Mouse (Mus musculus) layer of hippocampus, postnatal 10 days (tissue): Measurements from ENCODE around the gene Cartpt. TPM values are rescaled to one million over a fixed set of nuclear protein-coding genes. Genes with fewer than 3 reads are reported as not detected.
"Not testable (repeated sequence)": the region's sequence is repeated elsewhere in the genome, so short reads cannot be mapped to it uniquely, and the experiment has no call there.

ENCODE experiments used
- DNase-seq, 2 experiments: peaks; one replicate each; pipeline ENCODE4 v3.0.0; 2021; ENCODE audit warnings: low spot score in 2 of 2
- long read RNA-seq: library from polyadenylated mRNA; stranded (forward); transcript quantifications from one replicate; pipeline ENCODE4 v2.0.0, GENCODE M21; 2023
- total RNA-seq, 2 experiments: library from RNA; stranded (reverse); gene quantifications; 2 replicates each; pipeline ENCODE4 v1.2.3; 2021

Cartpt gene
- 1 to 10 TPM; 2.7 TPM for total RNA-seq
- long read RNA-seq, transcript Cartpt-202 (3 exons, 1,238 nt): major isoform, 5 of 7 reads
- long read RNA-seq, partial matches to known transcripts: 0 of 7 reads
- long read RNA-seq, other reads (novel, unspliced or antisense): 0 of 7 reads

GRCm38 (mm10) chr13:99900965-99901364, at the start of gene Cartpt:
Cartpt (minus strand) TSS chr13:99901091.
- DNase-seq: no peak

GRCm38 (mm10) chr13:99947417-99947816, 46.5 kb upstream of the Cartpt start:
- DNase-seq: no peak

GRCm38 (mm10) chr13:99943525-99943924, 42.6 kb upstream of the Cartpt start:
- no peak for DNase-seq

- DNase-seq: no peak
These were observed 39.7 kb upstream of the Cartpt start for GRCm38 (mm10) chr13:99940601-99941000.

GRCm38 (mm10) chr13:99939320-99939671, 38.4 kb upstream of the Cartpt start:
- no peak for DNase-seq

- DNase-seq: no peak
These were observed 37.9 kb upstream of the Cartpt start for GRCm38 (mm10) chr13:99938606-99939319.

- no peak for DNase-seq
These were observed 36.9 kb upstream of the Cartpt start for GRCm38 (mm10) chr13:99937741-99938140.

GRCm38 (mm10) chr13:99932406-99932805, 31.5 kb upstream of the Cartpt start:
- no peak for DNase-seq

GRCm38 (mm10) chr13:99931502-99931901, 30.6 kb upstream of the Cartpt start:
- DNase-seq: peak; percentile 20 to 37

GRCm38 (mm10) chr13:99926249-99926648, 25.4 kb upstream of the Cartpt start:
- no peak for DNase-seq

- DNase-seq: no peak
These were observed 14.7 kb upstream of the Cartpt start for GRCm38 (mm10) chr13:99915632-99916031.

- peak; percentile 28 to 39 for DNase-seq
These were observed 366 bp downstream of the Cartpt start for GRCm38 (mm10) chr13:99900557-99900892.

GRCm38 (mm10) chr13:99899670-99900556, 978 bp downstream of the Cartpt start:
- no peak for DNase-seq

- DNase-seq: no peak
These were observed 2.1 kb downstream of the Cartpt start for GRCm38 (mm10) chr13:99898816-99899215.

- no peak for DNase-seq
These were observed 15.3 kb downstream of the Cartpt start for GRCm38 (mm10) chr13:99885636-99886035.

GRCm38 (mm10) chr13:99881774-99882173, 19.1 kb downstream of the Cartpt start:
- DNase-seq: not testable (repeated sequence)

- no peak for DNase-seq
These were observed 21.2 kb downstream of the Cartpt start for GRCm38 (mm10) chr13:99879696-99880095.

- no peak for DNase-seq
These were observed 28.8 kb downstream of the Cartpt start for GRCm38 (mm10) chr13:99872059-99872458.

- DNase-seq: no peak
These were observed 32.5 kb downstream of the Cartpt start for GRCm38 (mm10) chr13:99868438-99868837.

GRCm38 (mm10) chr13:99864331-99864730, 36.6 kb downstream of the Cartpt start:
- no peak for DNase-seq

- DNase-seq: peak in 1 of 2 experiments; percentile 7
These were observed 40.2 kb downstream of the Cartpt start for GRCm38 (mm10) chr13:99860670-99861069.

GRCm38 (mm10) chr13:99859082-99859481, 41.8 kb downstream of the Cartpt start:
- DNase-seq: peak; percentile 67 to 71
